Mouse (Mus musculus): ENCODE data around the gene Nav1. TPM values are rescaled to one million over a fixed set of nuclear protein-coding genes. Genes with fewer than 3 reads are reported as not detected.

Nav1 gene
- polyA plus RNA-seq, 1 experiment from 2014 or later = 3.9 TPM

GRCm38 (mm10) chr1:135523344-135523743 lies 83.8 kb downstream of the Nav1 start:
- H3K36me3 ChIP-seq (ENCODE audit: control insufficient read depth, insufficient read depth, low read length) = no peaks in the 10 kb centered on the region; the same call in 1 of the 2 replicates
- no peaks in the 10 kb centered on the region; the same call in 1 of the 2 replicates for H3K4me1 ChIP-seq (replicated peaks; ENCODE audit: control insufficient read depth, insufficient read depth)
- no peak overlapping the region for H3K9ac ChIP-seq (ENCODE audit: low read length)
- H3K4me3 ChIP-seq (ENCODE audit: low read depth, low read length) = no peak overlapping the region
- 62% methylated on average over 2 of the region's 2 CpGs for whole genome bisulfite sequencing
- H3K27ac ChIP-seq (replicated peaks) = no peak overlapping the region
- no peak for DNase-seq (ENCODE audit: low spot score)
- peak; percentile 45; the same call in 1 of the 2 replicates for ATAC-seq (ENCODE audit: low FRiP score, low TSS enrichment)
- H3K4me2 ChIP-seq (replicated peaks; ENCODE audit: low read depth) = no peak overlapping the region
- H3K9me3 ChIP-seq (ENCODE audit: control insufficient read depth, low read length) = no peaks in the 10 kb centered on the region
- TF ChIP-seq EP300 (optimal IDR thresholded peaks at IDR 0.05) (no peak), CTCF (IDR thresholded peaks at IDR 0.05; ENCODE audit: low read depth) (no peak)
- no peaks in the 10 kb centered on the region for H3K27me3 ChIP-seq (ENCODE audit: control insufficient read depth, insufficient read depth, low read length)

GRCm38 (mm10) chr1:135520550-135521168 lies 86.4 kb downstream of the Nav1 start:
- no peaks in the 10 kb centered on the region for H3K36me3 ChIP-seq (ENCODE audit: control insufficient read depth, insufficient read depth, low read length)

GRCm38 (mm10) chr1:135518661-135519060 lies 88.4 kb downstream of the Nav1 start:
- 36% methylated on average over 5 of the region's 5 CpGs for WGBS
- peaks cover 11% of the 10 kb centered on the region for H3K4me1 ChIP-seq (replicated peaks; ENCODE audit: control insufficient read depth, insufficient read depth)

More at GRCm38 (mm10) chr1:135520550-135521168, 86.4 kb downstream of the Nav1 start:
- DNase-seq (ENCODE audit: low spot score) = no peak
- no peak overlapping the region for H3K4me3 ChIP-seq (ENCODE audit: low read depth, low read length)
- H3K4me2 ChIP-seq (replicated peaks; ENCODE audit: low read depth) = no peak overlapping the region
- WGBS = 79% methylated on average over 13 of the region's 13 CpGs
- no peak overlapping the region for H3K27ac ChIP-seq (replicated peaks)
- no peak overlapping the region for H3K9ac ChIP-seq (ENCODE audit: low read length)
- no peak for ATAC-seq (ENCODE audit: low FRiP score, low TSS enrichment)
- H3K27me3 ChIP-seq (ENCODE audit: control insufficient read depth, insufficient read depth, low read length) = no peaks in the 10 kb centered on the region
- no peak for TF ChIP-seq EP300 (optimal IDR thresholded peaks at IDR 0.05)
- TF ChIP-seq CTCF (IDR thresholded peaks at IDR 0.05; ENCODE audit: low read depth) = no peak
- no peaks in the 10 kb centered on the region for H3K9me3 ChIP-seq (ENCODE audit: control insufficient read depth, low read length)
- H3K4me1 ChIP-seq (replicated peaks; ENCODE audit: control insufficient read depth, insufficient read depth) = peaks cover 3% of the 10 kb centered on the region

GRCm38 (mm10) chr1:135517469-135517868 lies 89.6 kb downstream of the Nav1 start:
- 87% methylated on average over 6 of the region's 6 CpGs for WGBS
- Histone ChIP-seq H3K4me3 (ENCODE audit: low read depth, low read length) (no peak overlapping the region), H3K9ac (ENCODE audit: low read length) (no peak overlapping the region), H3K9me3 (ENCODE audit: control insufficient read depth, low read length) (no peaks in the 10 kb centered on the region), H3K27me3 (ENCODE audit: control insufficient read depth, insufficient read depth, low read length) (no peaks in the 10 kb centered on the region), H3K4me2 (replicated peaks; ENCODE audit: low read depth) (no peak overlapping the region), H3K27ac (replicated peaks) (no peak overlapping the region), H3K36me3 (ENCODE audit: control insufficient read depth, insufficient read depth, low read length) (no peaks in the 10 kb centered on the region), H3K4me1 (replicated peaks; ENCODE audit: control insufficient read depth, insufficient read depth) (peaks cover 11% of the 10 kb centered on the region)
- no peak for DNase-seq (ENCODE audit: low spot score)
- no peak for TF ChIP-seq CTCF (IDR thresholded peaks at IDR 0.05; ENCODE audit: low read depth)
- no peak for ATAC-seq (ENCODE audit: low FRiP score, low TSS enrichment)

More at GRCm38 (mm10) chr1:135518661-135519060, 88.4 kb downstream of the Nav1 start:
- Histone ChIP-seq H3K4me3 (ENCODE audit: low read depth, low read length) (no peak overlapping the region), H3K36me3 (ENCODE audit: control insufficient read depth, insufficient read depth, low read length) (no peaks in the 10 kb centered on the region), H3K9me3 (ENCODE audit: control insufficient read depth, low read length) (no peaks in the 10 kb centered on the region), H3K9ac (ENCODE audit: low read length) (no peak overlapping the region), H3K27me3 (ENCODE audit: control insufficient read depth, insufficient read depth, low read length) (no peaks in the 10 kb centered on the region), H3K27ac (replicated peaks) (no peak overlapping the region), H3K4me2 (replicated peaks; ENCODE audit: low read depth) (no peak overlapping the region)
- DNase-seq (ENCODE audit: low spot score) (no peak), ATAC-seq (ENCODE audit: low FRiP score, low TSS enrichment) (no peak)
- TF ChIP-seq CTCF (IDR thresholded peaks at IDR 0.05; ENCODE audit: low read depth) (no peak), EP300 (optimal IDR thresholded peaks at IDR 0.05) (no peak)

GRCm38 (mm10) chr1:135516511-135517305 lies 90.4 kb downstream of the Nav1 start:
- Histone ChIP-seq H3K9ac (ENCODE audit: low read length) (no peak overlapping the region), H3K4me1 (replicated peaks; ENCODE audit: control insufficient read depth, insufficient read depth) (peaks cover 11% of the 10 kb centered on the region), H3K4me2 (replicated peaks; ENCODE audit: low read depth) (no peak overlapping the region), H3K27me3 (ENCODE audit: control insufficient read depth, insufficient read depth, low read length) (no peaks in the 10 kb centered on the region), H3K27ac (replicated peaks) (no peak overlapping the region; the same call in 1 of the 2 replicates), H3K36me3 (ENCODE audit: control insufficient read depth, insufficient read depth, low read length) (no peaks in the 10 kb centered on the region; the same call in 1 of the 2 replicates), H3K4me3 (ENCODE audit: low read depth, low read length) (no peak overlapping the region), H3K9me3 (ENCODE audit: control insufficient read depth, low read length) (no peaks in the 10 kb centered on the region)
- ATAC-seq (ENCODE audit: low FRiP score, low TSS enrichment) (peak; percentile 22; the same call in 1 of the 2 replicates), DNase-seq (ENCODE audit: low spot score) (no peak)
- TF ChIP-seq CTCF (IDR thresholded peaks at IDR 0.05; ENCODE audit: low read depth) = no peak
- no peak for TF ChIP-seq EP300 (optimal IDR thresholded peaks at IDR 0.05)
- WGBS = 62% methylated on average over 10 of the region's 10 CpGs

All from stomach, postnatal 0 days (tissue).